Mouse (Mus musculus) megakaryocyte-erythroid progenitor cell, adult 5-6 weeks (primary cell): ENCODE measurements around the gene Lpar1. TPM values are rescaled to one million over a fixed set of nuclear protein-coding genes. Genes with fewer than 3 reads are reported as not detected.

Experiments
- total RNA-seq, 2 experiments: library from RNA; stranded (forward) in 1 of 2; stranded (reverse) in 1 of 2; fragments of 200-1000, 215-1000 nt in 1 of 2; fragments of >200 nt in 1 of 2; fragmentation: Nextera tagmentation in 1 of 2; gene quantifications; 2 replicates each; pipeline ENCODE4 v1.2.3; 2014 to 2017

Lpar1 gene
- total RNA-seq, 2 experiments from 2014 or later = 0.13 TPM; not detected in 1

Other genes starting within 250 kb of the Lpar1 start
- not detected in 2 replicates for gene Olfr267, start 233.8 kb upstream of the Lpar1 start, total RNA-seq (2014; fragmentation: Nextera tagmentation)
- 0.27 and 2.0 TPM in 2 replicates for gene Olfr267, start 233.8 kb upstream of the Lpar1 start, total RNA-seq (2017)